Comparison of ENCODE assay signal across 21 mouse cellular contexts in the genomic region with DNA sequence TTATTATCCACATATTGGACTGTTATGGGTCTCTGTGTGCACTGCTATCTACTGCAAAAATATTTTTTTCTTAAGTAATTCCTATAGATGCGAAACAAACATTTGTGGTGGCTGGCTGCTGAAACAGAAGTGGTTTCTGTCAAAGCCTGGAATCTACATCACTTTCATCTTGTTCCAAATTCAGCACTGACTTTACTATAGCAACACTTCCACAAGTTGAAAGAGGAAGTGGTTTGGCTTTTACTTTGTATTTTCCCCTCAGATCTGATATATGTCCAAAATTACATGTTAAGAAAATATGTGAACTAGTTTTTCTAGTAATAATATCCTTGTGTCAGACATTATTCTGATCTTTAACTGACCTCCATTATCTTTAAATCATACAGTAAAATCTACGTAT.
DNase-seq lines count a peak whose midpoint lies in the region; ATAC-seq and TF ChIP-seq lines count a peak whose summit lies in the region.
"Had no signal": no experiment of that assay in that cellular context is flagged by ENCODE, and none has a peak within 500 bp of the region (broad histone marks: within the 10 kb centered on the region; RNA-seq: fewer than 3 reads in every experiment).

No protein-coding gene starts in this region.

- H3K4me2 ChIP-seq in lung, embryonic 14.5 days = no peak overlapping the region
- no peak overlapping the region for H3K4me2 ChIP-seq in lung, postnatal 0 days (replicated peaks; ENCODE audit: low read depth, low read length)
- H3K4me2 ChIP-seq in intestine, embryonic 16.5 days (ENCODE audit: low read depth, low read length) = no peak overlapping the region
- H3K4me2 ChIP-seq: embryonic facial prominence, embryonic 15.5 days; heart, embryonic 11.5 days; heart, embryonic 15.5 days; hindbrain, embryonic 15.5 days had no signal

- TF ChIP-seq CTCF in lung, embryonic 14.5 days (IDR thresholded peaks at IDR 0.05; ENCODE audit: low read depth) = no peak
- TF ChIP-seq CTCF in lung, postnatal 0 days (IDR thresholded peaks at IDR 0.05) = no peak

- no peaks in the 10 kb centered on the region for H3K9me3 ChIP-seq in lung, embryonic 14.5 days (ENCODE audit: low read depth, low read length)
- H3K9me3 ChIP-seq in lung, postnatal 0 days (ENCODE audit: low read length) = no peaks in the 10 kb centered on the region
- no peaks in the 10 kb centered on the region for H3K9me3 ChIP-seq in intestine, embryonic 16.5 days (ENCODE audit: control insufficient read depth, low read length)
- H3K9me3 ChIP-seq: embryonic facial prominence, embryonic 15.5 days; forebrain, embryonic 10.5 days; heart, embryonic 15.5 days; hindbrain, embryonic 10.5 days; hindbrain, embryonic 15.5 days had no signal

- H3K9ac ChIP-seq in lung, embryonic 14.5 days = no peak overlapping the region
- no peak overlapping the region for H3K9ac ChIP-seq in lung, postnatal 0 days (replicated peaks; ENCODE audit: low read depth)
- H3K9ac ChIP-seq in intestine, embryonic 16.5 days (ENCODE audit: low read depth, low read length) = no peak overlapping the region
- H3K9ac ChIP-seq: embryonic facial prominence, embryonic 15.5 days; heart, embryonic 15.5 days; hindbrain, embryonic 15.5 days had no signal

- DNase-seq in lung, embryonic 14.5 days = peak; percentile 31
- no peak for DNase-seq in lung, postnatal 0 days (ENCODE audit: low spot score)
- DNase-seq in MEL-GATA-1-ER (ENCODE audit: extremely low read depth, low read depth) = peak; percentile 35
- no peak for DNase-seq in left cerebral cortex, postnatal 10 days (ENCODE audit: extremely low spot score in 1 of 2, low spot score in 2 of 2)
- DNase-seq: adrenal gland, postnatal 10 days; cerebellum, adult 11-12 months; cerebellum, adult 9-10 months; cerebellum, postnatal 25 days; gastrocnemius, postnatal 36 days; heart, adult 18-20 months; heart, postnatal 14 days had no signal

- no peaks in the 10 kb centered on the region for H3K27me3 ChIP-seq in lung, embryonic 14.5 days (ENCODE audit: insufficient read depth, low read length)
- no peaks in the 10 kb centered on the region for H3K27me3 ChIP-seq in lung, postnatal 0 days (replicated peaks; ENCODE audit: insufficient read depth, low read length)
- no peaks in the 10 kb centered on the region for H3K27me3 ChIP-seq in intestine, embryonic 16.5 days (replicated peaks; ENCODE audit: control insufficient read depth, insufficient read depth, low read length)
- H3K27me3 ChIP-seq: embryonic facial prominence, embryonic 15.5 days; heart, embryonic 15.5 days; hindbrain, embryonic 15.5 days had no signal

- no peak for ATAC-seq in lung, embryonic 14.5 days (ENCODE audit: insufficient read depth)
- no peak for ATAC-seq in lung, postnatal 0 days
- peak; percentile 54 for ATAC-seq in megakaryocyte, adult 5-6 weeks (ENCODE audit: poor library complexity, severe bottlenecking)
- no peak for ATAC-seq in intestine, embryonic 16.5 days
- ATAC-seq: forebrain, embryonic 14.5 days had no signal

- WGBS in lung, embryonic 14.5 days = 73% methylated on average over 2 of the region's 2 CpGs
- WGBS in lung, postnatal 0 days = 81% methylated on average over 2 of the region's 2 CpGs
- WGBS in intestine, embryonic 16.5 days = 86% methylated on average over 2 of the region's 2 CpGs

- no peaks in the 10 kb centered on the region for H3K4me1 ChIP-seq in lung, embryonic 14.5 days (ENCODE audit: insufficient read depth)
- H3K4me1 ChIP-seq in lung, postnatal 0 days (ENCODE audit: insufficient read depth, low read depth, low read length) = no peaks in the 10 kb centered on the region
- H3K4me1 ChIP-seq in intestine, embryonic 16.5 days (ENCODE audit: control insufficient read depth, insufficient read depth, low read length) = no peaks in the 10 kb centered on the region
- H3K4me1 ChIP-seq: embryonic facial prominence, embryonic 15.5 days; forebrain, embryonic 10.5 days; heart, embryonic 15.5 days; hindbrain, embryonic 10.5 days; hindbrain, embryonic 15.5 days had no signal

- H3K27ac ChIP-seq in lung, embryonic 14.5 days (ENCODE audit: low read depth) = no peak overlapping the region
- H3K27ac ChIP-seq in lung, postnatal 0 days (ENCODE audit: low read length) = no peak overlapping the region
- H3K27ac ChIP-seq in intestine, embryonic 16.5 days (ENCODE audit: low read length) = no peak overlapping the region
- H3K27ac ChIP-seq: embryonic facial prominence, embryonic 15.5 days; forebrain, embryonic 10.5 days; heart, embryonic 15.5 days; hindbrain, embryonic 10.5 days; hindbrain, embryonic 15.5 days had no signal

- H3K36me3 ChIP-seq in lung, embryonic 14.5 days (ENCODE audit: insufficient read depth) = no peaks in the 10 kb centered on the region
- H3K36me3 ChIP-seq in lung, postnatal 0 days (ENCODE audit: insufficient read depth, low read length) = no peaks in the 10 kb centered on the region
- no peaks in the 10 kb centered on the region for H3K36me3 ChIP-seq in intestine, embryonic 16.5 days (ENCODE audit: control insufficient read depth, insufficient read depth, low read length)
- H3K36me3 ChIP-seq: embryonic facial prominence, embryonic 15.5 days; forebrain, embryonic 10.5 days; heart, embryonic 15.5 days; hindbrain, embryonic 10.5 days; hindbrain, embryonic 15.5 days had no signal

- TF ChIP-seq EP300 in lung, postnatal 0 days (IDR thresholded peaks at IDR 0.05) = no peak

- intact Hi-C loops in left cerebral cortex, postnatal 10 days (cut with DNase I) = no loop called here

- no peak overlapping the region for H3K4me3 ChIP-seq in lung, embryonic 14.5 days (ENCODE audit: low read depth, low read length)
- H3K4me3 ChIP-seq in lung, postnatal 0 days (ENCODE audit: low read depth, low read length) = no peak overlapping the region
- H3K4me3 ChIP-seq in intestine, embryonic 16.5 days (ENCODE audit: low read length) = no peak overlapping the region
- H3K4me3 ChIP-seq: embryonic facial prominence, embryonic 15.5 days; erythroblast, embryonic 14.5 days; forebrain, embryonic 10.5 days; heart, embryonic 15.5 days; hindbrain, embryonic 10.5 days; hindbrain, embryonic 15.5 days had no signal

Comparison
In these comparisons a context has a peak if more than half of its experiments do, and no peak if none do; other contexts are left out.
1. DNase-seq: peak in lung, embryonic 14.5 days (single experiment) and MEL-GATA-1-ER (single experiment); none in lung, postnatal 0 days (single experiment) and left cerebral cortex, postnatal 10 days (0 of 2).